Mouse (Mus musculus) midbrain, embryonic 15.5 days (tissue): ENCODE data around the gene Ces2b. TPM values are rescaled to one million over a fixed set of nuclear protein-coding genes. Genes with fewer than 3 reads are reported as not detected.

Source experiments
- ATAC-seq: fragments of 200-750 bp; cut with Nextera tagmentation; replicated peaks from 2 replicates; pipeline ENCODE4 v1.8.0; 2017; ENCODE audit warnings: moderate TSS enrichment
- H3K27ac ChIP-seq: fragments of 300-500 bp; sonication (generic); 2 replicates; pipeline ENCODE4 v1.5.1; 2015; ENCODE audit warnings: mild to moderate bottlenecking, inconsistent platforms
- H3K27me3 ChIP-seq: fragments of 300-500 bp; sonication (generic); replicated peaks from 2 replicates; pipeline ENCODE4 v1.6.1; 2015; ENCODE audit warnings: inconsistent platforms
- H3K36me3 ChIP-seq: fragments of 300-500 bp; sonication (generic); replicated peaks from 2 replicates; pipeline ENCODE4 v1.6.1; 2015; ENCODE audit warnings: inconsistent platforms
- H3K4me1 ChIP-seq: fragments of 300-500 bp; sonication (generic); 2 replicates; pipeline ENCODE4 v1.6.1; 2015; ENCODE audit warnings: inconsistent platforms
- H3K4me2 ChIP-seq: fragments of 300-500 bp; sonication (generic); 2 replicates; pipeline ENCODE4 v1.6.1; 2015; ENCODE audit warnings: inconsistent platforms, mild to moderate bottlenecking, moderate library complexity
- H3K4me3 ChIP-seq: fragments of 300-500 bp; sonication (generic); 2 replicates; pipeline ENCODE4 v1.5.1; 2015; ENCODE audit warnings: mild to moderate bottlenecking, inconsistent platforms
- H3K9ac ChIP-seq: fragments of 300-500 bp; sonication (generic); 2 replicates; pipeline ENCODE4 v1.6.1; 2015; ENCODE audit warnings: mild to moderate bottlenecking, inconsistent platforms
- H3K9me3 ChIP-seq: fragments of 300-500 bp; sonication (generic); 2 replicates; pipeline ENCODE4 v1.6.1; 2016; ENCODE audit warnings: inconsistent platforms
- WGBS: fragments of 180-500 bp; shearing (Covaris S2); methylation state at CpG from one replicate; pipeline ENCODE4 v1.1.7; 2015; ENCODE audit warnings: mixed read lengths; 5-methylcytosine and 5-hydroxymethylcytosine counted together
- polyA plus RNA-seq: library from polyadenylated mRNA; unstranded; fragments of >200 nt; fragmentation: Nextera tagmentation; extraction: Ambion mirVana; gene quantifications from 2 replicates; pipeline ENCODE4 v1.2.1, GENCODE M21; 2015

The Ces2b gene
- polyA plus RNA-seq, result 0.28 and 0.42 TPM in 2 replicates

DNA sequence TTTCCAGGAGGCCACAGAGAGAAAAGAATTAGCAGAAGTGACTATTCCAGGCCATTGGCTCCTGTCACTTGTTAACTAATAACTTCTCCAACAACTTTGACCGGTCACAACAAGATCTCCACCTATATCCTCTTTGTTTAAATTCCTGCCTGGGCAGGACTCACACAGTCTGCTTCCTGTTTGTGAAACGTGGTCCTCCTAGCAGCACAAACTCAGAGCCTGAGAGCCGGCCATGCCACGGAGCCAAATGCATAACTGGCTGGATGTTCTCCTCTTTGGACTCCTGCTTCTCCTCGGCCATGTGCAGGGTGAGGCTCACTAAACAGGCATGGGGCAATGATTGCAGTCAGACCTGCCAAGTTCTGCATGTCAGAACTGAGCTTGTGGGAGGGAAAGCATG, at the start of gene Ces2b:
Ces2b (plus strand) TSS at position 133 of the 400 bp plus-strand sequence.
- Histone ChIP-seq H3K4me1 (no peaks in the 10 kb centered on the region), H3K27ac (no peak within 1 kb of the TSS), H3K4me3 (no peak within 1 kb of the TSS), H3K4me2 (no peak within 1 kb of the TSS), H3K36me3 (no peaks in the 10 kb centered on the region), H3K9ac (no peak within 1 kb of the TSS), H3K27me3 (no peaks in the 10 kb centered on the region), H3K9me3 (no peaks in the 10 kb centered on the region)
- WGBS, result 75% methylated on average over 5 of the region's 5 CpGs
- ATAC-seq, result no peak

DNA sequence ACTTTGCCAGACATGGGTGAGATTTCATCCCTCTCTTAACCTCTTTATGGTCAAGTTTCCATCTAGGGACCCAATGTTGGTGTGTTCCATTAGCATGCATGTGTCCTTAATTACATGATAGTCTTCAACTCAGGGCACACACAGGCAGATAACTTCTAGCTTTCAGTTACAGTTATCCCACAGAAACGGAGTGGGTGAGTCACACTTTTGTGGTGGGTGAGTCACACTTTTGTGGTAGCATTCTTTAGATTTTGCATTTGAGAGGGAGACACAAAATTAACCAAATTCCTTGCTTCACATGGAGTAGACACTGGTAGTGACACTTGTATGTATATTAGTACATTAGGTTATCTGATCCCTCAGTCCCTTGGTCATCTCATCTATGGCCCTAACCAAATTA, 44.3 kb upstream of the Ces2b start:
- Histone ChIP-seq H3K9me3 (no peaks in the 10 kb centered on the region), H3K36me3 (no peaks in the 10 kb centered on the region), H3K9ac (no peak overlapping the region), H3K4me1 (no peaks in the 10 kb centered on the region), H3K27me3 (no peaks in the 10 kb centered on the region), H3K4me3 (no peak overlapping the region), H3K4me2 (no peak overlapping the region), H3K27ac (no peak overlapping the region)
- 84% methylated on average over 1 of the region's 1 CpGs for WGBS
- ATAC-seq, result no peak

DNA sequence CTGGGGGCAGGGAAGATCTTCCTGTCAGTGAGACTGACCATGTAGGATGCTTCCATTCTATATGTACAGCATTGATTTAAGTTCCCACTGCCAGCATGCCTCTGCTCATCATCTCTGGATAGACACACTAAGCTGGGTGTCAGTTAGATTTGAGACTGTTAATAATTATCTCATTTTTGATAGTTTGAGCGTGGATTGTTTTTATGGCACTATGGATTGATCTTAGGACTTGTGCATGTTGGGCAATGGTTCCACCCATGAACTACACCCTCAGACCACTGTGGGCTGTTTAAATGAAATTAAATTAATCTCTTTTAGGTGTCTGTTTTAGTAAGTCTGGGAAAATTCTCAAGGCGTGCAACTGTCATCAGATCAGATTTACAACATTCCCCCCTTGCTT, 42.4 kb upstream of the Ces2b start:
- Histone ChIP-seq H3K27me3 (no peaks in the 10 kb centered on the region), H3K36me3 (no peaks in the 10 kb centered on the region), H3K9ac (no peak overlapping the region), H3K27ac (no peak overlapping the region), H3K4me1 (no peaks in the 10 kb centered on the region), H3K9me3 (no peaks in the 10 kb centered on the region), H3K4me3 (no peak overlapping the region), H3K4me2 (no peak overlapping the region)
- whole genome bisulfite sequencing, result 83% methylated on average over 2 of the region's 2 CpGs
- ATAC-seq, result no peak

DNA sequence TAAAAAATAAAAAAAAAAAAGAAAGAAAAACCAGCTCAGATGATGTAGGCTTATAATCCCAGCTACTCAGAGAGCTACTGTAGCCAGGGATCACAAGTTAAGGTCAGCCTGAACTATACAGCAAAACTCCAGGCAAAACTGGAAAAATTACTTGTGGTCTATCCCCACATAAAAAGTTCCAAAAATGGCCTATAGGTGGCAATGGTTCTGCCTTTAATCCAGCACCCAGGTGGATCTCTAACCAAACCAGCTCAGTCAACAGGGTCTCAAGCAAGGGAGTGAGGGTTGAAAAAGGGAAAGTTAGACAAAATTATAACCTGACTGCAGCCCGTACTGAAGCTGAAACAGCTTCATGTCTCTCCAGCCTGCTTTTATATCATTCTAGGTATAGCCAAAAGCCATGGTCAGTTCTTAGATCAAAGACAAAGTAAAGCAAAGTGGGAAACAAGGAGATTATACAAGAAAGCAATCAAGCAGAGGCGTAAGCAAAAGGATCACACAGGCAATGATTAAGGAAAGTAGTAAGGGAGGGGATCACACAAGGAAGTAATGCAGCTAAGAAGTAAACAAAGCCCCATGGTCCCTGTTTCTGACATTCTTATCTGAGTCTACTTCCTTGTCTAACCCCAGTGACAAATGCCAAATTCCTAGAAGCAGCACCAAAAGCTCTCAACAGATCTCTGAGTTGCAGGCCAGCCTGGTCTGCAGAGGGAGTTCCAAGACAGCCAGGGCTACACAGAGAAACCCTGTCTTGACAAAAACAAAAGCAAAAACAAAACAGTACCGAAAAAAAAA, 41.3 kb upstream of the Ces2b start:
- Histone ChIP-seq H3K4me1 (no peaks in the 10 kb centered on the region), H3K27me3 (no peaks in the 10 kb centered on the region), H3K36me3 (no peaks in the 10 kb centered on the region), H3K9ac (no peak overlapping the region), H3K4me2 (no peak overlapping the region), H3K4me3 (no peak overlapping the region), H3K27ac (no peak overlapping the region), H3K9me3 (no peaks in the 10 kb centered on the region)
- ATAC-seq, result no peak
- 64% methylated on average over 3 of the region's 3 CpGs for whole genome bisulfite sequencing

DNA sequence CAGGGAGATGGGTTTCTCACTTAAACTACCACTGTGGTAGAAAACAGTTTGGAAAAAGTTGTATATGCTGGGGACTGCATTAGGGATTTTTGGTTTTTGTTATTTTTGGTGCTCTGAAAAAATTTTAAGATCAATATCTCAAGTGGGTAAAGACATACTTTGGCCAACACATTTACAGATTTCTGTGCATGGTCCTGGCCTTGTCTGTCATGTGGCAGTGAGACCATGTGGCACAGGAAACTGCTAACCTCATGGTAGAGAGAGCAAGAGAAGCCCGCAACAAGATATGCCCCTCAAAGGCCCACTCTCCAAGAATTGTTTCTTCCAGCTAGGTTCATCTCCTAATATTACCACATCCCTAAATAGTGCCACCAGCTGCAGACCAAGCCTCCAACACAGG, 32.0 kb upstream of the Ces2b start:
- no peak overlapping the region for H3K9ac ChIP-seq
- no peaks in the 10 kb centered on the region for H3K36me3 ChIP-seq
- no peak for ATAC-seq
- H3K9me3 ChIP-seq, result no peaks in the 10 kb centered on the region
- no peak overlapping the region for H3K4me2 ChIP-seq
- no peak overlapping the region for H3K27ac ChIP-seq
- no peak overlapping the region for H3K4me3 ChIP-seq
- no peaks in the 10 kb centered on the region for H3K27me3 ChIP-seq
- no peaks in the 10 kb centered on the region for H3K4me1 ChIP-seq
- WGBS, result 90% methylated on average over 1 of the region's 1 CpGs

DNA sequence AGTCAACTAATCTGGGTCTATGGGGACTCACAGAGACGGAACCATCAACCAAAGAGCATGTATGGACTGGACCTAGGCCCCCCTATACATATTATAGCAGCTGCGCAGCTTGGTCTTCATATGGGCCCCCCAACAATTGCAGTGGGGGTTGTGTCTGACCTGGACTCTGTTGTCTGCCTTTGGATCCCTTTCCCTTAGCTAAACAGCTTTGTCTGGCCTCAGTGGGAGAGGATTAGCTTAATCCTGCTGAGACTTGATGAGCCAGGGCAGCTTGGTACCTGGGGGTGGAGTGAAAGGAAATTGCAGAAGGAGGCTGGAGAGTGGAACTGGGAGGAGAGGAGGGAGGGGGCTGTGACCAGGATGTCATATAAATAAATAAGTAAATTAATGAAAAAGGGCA, 25.2 kb upstream of the Ces2b start:
- H3K27me3 ChIP-seq, result no peaks in the 10 kb centered on the region
- no peak overlapping the region for H3K4me2 ChIP-seq
- H3K4me1 ChIP-seq, result peaks cover 3% of the 10 kb centered on the region; the same call in 1 of the 2 replicates
- no peak overlapping the region for H3K4me3 ChIP-seq
- 8% methylated on average over 2 of the region's 2 CpGs for WGBS
- H3K9me3 ChIP-seq, result no peaks in the 10 kb centered on the region
- no peak overlapping the region for H3K27ac ChIP-seq
- H3K9ac ChIP-seq, result no peak overlapping the region
- H3K36me3 ChIP-seq, result no peaks in the 10 kb centered on the region
- ATAC-seq, result no peak; the same call in 1 of the 2 replicates

DNA sequence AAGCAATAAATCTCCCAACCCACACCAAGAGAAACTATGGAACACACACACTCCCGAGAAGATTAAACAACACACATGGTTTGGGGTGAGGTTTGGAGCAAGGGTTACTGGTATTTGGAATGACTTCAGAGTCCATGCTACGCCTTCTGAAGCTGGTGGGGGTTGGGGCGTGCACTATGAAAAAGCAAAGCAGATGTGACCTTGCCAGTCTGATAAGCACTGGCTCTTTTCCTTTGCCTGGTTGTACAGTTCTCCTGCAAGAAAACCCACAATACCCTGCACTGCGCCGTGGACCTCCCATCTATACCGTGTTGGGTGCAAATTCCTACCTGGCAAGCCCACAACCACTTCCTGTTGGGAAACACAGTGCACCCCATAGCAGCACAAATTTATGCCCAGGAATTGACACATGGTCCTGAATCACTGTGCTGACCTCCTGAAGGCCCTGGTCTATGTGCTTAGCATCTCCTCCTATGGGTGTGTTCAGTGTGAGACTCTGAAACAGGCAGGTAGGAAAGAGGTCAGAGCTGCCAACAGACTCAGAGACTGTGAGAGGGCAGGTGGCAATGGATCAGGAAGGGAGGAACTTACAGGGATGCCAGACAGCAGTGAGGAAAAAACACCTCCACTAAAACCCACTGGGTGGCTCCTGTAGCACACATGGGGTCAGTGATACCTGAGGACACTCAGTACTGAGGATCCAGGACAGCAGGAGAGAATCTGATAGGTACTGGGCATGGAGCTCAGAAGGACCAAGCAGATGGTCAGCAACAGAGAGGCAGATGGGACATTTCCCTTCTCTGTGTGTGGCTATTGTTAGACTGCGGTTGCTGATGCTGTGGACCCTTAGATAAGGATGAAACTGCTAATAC, 22.6 kb upstream of the Ces2b start:
- Histone ChIP-seq H3K4me1 (peaks cover 3% of the 10 kb centered on the region; the same call in 1 of the 2 replicates), H3K27me3 (no peaks in the 10 kb centered on the region), H3K9ac (no peak overlapping the region), H3K9me3 (no peaks in the 10 kb centered on the region), H3K27ac (no peak overlapping the region), H3K4me2 (no peak overlapping the region), H3K36me3 (no peaks in the 10 kb centered on the region), H3K4me3 (no peak overlapping the region)
- ATAC-seq, result no peak
- 89% methylated on average over 7 of the region's 7 CpGs for WGBS

DNA sequence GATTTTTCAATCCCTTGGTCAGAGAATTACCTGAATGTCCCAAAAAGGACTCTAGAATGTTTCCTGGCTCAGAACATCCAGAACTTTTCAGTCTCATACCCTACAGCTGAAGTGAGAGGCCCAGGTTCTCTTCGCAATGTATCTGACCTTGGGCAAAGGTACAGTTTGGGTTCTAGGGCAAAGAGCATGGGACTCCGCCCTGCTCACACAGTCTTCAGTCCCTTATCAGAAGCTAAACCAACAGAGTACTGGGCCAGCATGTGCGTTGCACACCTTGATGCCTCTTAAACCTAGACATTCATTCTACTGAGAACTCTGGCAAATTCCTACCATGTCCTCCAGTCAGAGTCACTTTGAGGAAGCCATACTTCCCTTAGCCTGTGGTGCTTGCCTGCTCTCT, 21.9 kb upstream of the Ces2b start:
- H3K27ac ChIP-seq, result no peak overlapping the region
- no peak for ATAC-seq
- 92% methylated on average over 3 of the region's 3 CpGs for WGBS
- H3K27me3 ChIP-seq, result no peaks in the 10 kb centered on the region
- no peaks in the 10 kb centered on the region for H3K36me3 ChIP-seq
- no peak overlapping the region for H3K4me2 ChIP-seq
- no peak overlapping the region for H3K9ac ChIP-seq
- H3K4me3 ChIP-seq, result no peak overlapping the region
- no peaks in the 10 kb centered on the region for H3K9me3 ChIP-seq
- H3K4me1 ChIP-seq, result peaks cover 3% of the 10 kb centered on the region; the same call in 1 of the 2 replicates

DNA sequence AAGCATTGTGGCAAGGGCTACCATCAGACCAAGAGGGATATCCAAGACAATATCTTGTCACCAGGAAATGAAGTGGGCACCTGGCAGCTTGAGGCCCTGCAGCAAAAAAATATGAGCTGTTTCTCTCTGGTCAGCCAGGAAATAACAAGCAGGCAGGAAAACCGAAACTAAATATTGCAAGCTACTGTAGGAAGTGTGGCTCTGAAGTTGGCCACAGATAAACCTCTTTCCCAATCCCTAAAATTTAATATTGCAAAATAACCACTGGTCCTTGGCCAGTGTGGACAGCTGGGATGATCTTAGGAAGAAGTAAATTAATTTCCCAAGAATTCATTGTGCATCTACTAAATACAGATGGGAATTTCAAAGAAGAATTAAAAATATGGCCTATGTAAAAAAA, 4.5 kb upstream of the Ces2b start:
- Histone ChIP-seq H3K4me1 (no peaks in the 10 kb centered on the region), H3K27ac (no peak overlapping the region), H3K4me2 (no peak overlapping the region), H3K9me3 (no peaks in the 10 kb centered on the region), H3K36me3 (no peaks in the 10 kb centered on the region), H3K4me3 (no peak overlapping the region), H3K27me3 (no peaks in the 10 kb centered on the region), H3K9ac (no peak overlapping the region)
- WGBS, result 95% methylated on average over 1 of the region's 1 CpGs
- no peak for ATAC-seq

DNA sequence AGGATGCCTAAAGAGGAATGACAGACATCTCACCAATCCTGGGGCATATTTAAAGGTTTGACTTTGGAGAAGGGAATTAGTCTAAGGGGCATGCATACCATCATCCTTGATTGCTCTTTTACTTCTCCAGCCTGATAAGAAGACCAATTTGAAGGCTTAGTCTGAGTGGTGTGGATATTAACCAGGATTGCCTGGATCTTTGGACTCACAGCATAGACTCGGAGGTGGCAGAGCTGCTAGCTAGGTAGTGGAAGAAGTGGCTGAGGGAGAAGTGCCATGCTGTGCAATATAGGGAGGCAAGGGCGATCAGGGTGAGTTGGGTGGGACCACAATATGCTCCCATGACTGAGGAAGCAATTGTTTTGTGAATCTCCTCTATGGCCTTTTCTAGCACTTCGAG, 3.2 kb upstream of the Ces2b start:
- Histone ChIP-seq H3K27me3 (no peaks in the 10 kb centered on the region), H3K36me3 (no peaks in the 10 kb centered on the region), H3K4me1 (no peaks in the 10 kb centered on the region), H3K4me2 (no peak overlapping the region), H3K9ac (no peak overlapping the region), H3K4me3 (no peak overlapping the region), H3K27ac (no peak overlapping the region), H3K9me3 (no peaks in the 10 kb centered on the region)
- 78% methylated on average over 3 of the region's 3 CpGs for WGBS
- no peak for ATAC-seq

DNA sequence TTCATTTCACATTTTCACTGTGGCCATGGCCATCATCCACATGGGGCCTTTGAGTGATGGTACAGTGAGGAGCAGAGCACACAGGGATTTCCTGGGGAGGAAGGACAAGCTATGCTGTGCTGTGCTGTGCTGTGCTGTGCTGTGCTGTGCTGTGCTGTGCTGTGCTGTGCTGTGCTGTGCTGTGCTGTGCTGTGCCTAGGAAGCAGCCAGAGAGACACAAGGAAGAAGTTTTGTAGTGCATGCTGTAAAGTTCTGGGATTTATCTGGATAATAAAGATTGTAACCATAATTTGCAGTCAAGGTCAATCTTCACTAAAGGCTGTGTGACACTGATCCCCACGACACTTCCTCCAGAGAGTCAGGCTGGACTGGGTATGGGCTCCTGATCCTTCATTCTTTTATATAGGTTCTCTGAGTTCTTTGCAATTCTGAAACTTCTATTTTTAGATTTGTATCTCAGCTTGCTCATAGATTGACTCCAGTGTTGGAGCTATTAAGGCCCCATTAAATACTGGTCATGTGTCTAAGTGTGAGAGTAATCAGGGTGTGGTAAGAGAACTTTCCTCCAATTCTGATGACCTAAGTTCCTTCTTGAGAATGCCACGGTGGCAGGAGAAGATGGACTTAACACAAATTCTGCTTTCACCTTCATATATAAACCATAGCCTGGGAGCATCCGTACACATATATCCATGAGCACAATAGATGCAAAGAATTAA, 10.1 kb downstream of the Ces2b start:
- Histone ChIP-seq H3K4me1 (no peaks in the 10 kb centered on the region), H3K27ac (no peak overlapping the region), H3K4me3 (no peak overlapping the region), H3K9ac (no peak overlapping the region), H3K36me3 (no peaks in the 10 kb centered on the region), H3K9me3 (no peaks in the 10 kb centered on the region), H3K4me2 (no peak overlapping the region), H3K27me3 (no peaks in the 10 kb centered on the region)
- no peak for ATAC-seq
- 89% methylated on average over 3 of the region's 3 CpGs for WGBS

DNA sequence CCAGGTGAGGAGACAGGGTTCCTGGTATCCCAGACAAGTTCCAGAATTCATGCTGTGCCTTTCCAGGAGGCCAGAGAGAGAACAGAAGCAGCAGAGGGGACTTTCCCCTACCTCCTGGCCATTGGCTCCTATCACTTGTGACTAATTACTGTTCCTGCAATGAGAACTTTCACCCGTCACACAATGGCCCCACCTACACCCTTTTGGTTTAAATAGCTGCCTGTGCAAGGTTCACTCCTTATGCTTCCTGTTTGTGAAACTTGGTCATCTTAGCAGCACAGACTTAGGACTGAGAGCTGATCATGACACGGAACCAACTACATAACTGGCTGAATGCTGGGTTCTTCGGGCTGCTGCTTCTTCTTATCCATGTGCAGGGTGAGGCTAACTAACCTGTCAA, 15.5 kb downstream of the Ces2b start, which contains the start of gene Ces2c:
Ces2c (plus strand) TSS at position 238 of the 400 bp plus-strand sequence.
- no peak within 1 kb of the TSS for H3K4me3 ChIP-seq
- H3K9me3 ChIP-seq, result no peaks in the 10 kb centered on the region
- H3K27me3 ChIP-seq, result no peaks in the 10 kb centered on the region
- H3K4me2 ChIP-seq, result no peak within 1 kb of the TSS
- ATAC-seq, result no peak
- no peak within 1 kb of the TSS for H3K9ac ChIP-seq
- no peaks in the 10 kb centered on the region for H3K4me1 ChIP-seq
- no peaks in the 10 kb centered on the region for H3K36me3 ChIP-seq
- no peak within 1 kb of the TSS for H3K27ac ChIP-seq
- 90% methylated on average over 3 of the region's 3 CpGs for WGBS
